ENCODE assay signal across 12 mouse cellular contexts in the genomic region with DNA sequence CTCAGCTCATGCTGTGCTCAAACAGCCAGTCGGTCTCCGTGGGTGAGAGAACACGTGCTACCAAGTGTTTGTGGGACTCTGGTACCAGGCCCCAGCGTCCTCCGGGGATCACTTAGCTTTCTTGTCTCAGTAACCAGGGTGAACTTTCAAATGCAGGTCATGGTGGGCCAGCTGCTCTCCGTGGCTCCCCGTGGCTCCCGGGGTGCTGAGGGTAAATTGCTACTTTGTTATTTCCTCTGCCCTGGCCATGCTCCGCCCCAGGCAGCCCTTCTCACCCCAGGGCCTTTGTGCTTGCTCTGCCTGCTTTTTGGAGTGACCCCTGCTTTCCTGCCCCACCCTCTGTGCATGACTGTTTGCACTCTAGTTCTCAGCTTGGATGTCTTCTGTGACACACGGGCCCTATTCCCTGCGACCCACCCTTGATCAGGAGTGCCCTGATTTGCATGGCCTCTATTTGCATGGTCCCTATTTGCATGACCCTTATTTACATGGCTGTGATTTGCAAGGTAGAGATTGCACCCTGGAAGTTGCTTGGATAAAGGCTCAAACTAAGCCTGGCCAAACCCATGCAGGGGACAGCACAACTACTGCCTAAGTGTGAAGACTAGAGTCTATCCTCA.
DNase-seq lines count a peak whose midpoint lies in the region; ATAC-seq and TF ChIP-seq lines count a peak whose summit lies in the region.
"Had no signal": no experiment of that assay in that cellular context is flagged by ENCODE, and none has a peak within 500 bp of the region (broad histone marks: within the 10 kb centered on the region; RNA-seq: fewer than 3 reads in every experiment).

No protein-coding gene starts in this region.

- H3K4me2 ChIP-seq in kidney, embryonic 15.5 days, result peak overlapping the region; percentile 46; the same call in 1 of the 2 replicates
- no peak overlapping the region for H3K4me2 ChIP-seq in embryonic facial prominence, embryonic 14.5 days (ENCODE audit: low read depth, low read length)
- 0 out of 2 replicates have a peak overlapping the region, but pooled peaks have one; percentile 4 for H3K4me2 ChIP-seq in midbrain, embryonic 14.5 days (ENCODE audit: low read length)

- no peak for ATAC-seq in kidney, embryonic 15.5 days (replicated peaks; ENCODE audit: low FRiP score)
- ATAC-seq in embryonic facial prominence, embryonic 14.5 days (ENCODE audit: low read depth), result no peak
- ATAC-seq in midbrain, embryonic 14.5 days (ENCODE audit: low FRiP score, low TSS enrichment), result no peak

- H3K36me3 ChIP-seq in kidney, embryonic 15.5 days, result no peaks in the 10 kb centered on the region
- H3K36me3 ChIP-seq in kidney, adult 2 months (ENCODE audit: control insufficient read depth, insufficient read depth, low read length), result no peaks in the 10 kb centered on the region
- no peaks in the 10 kb centered on the region for H3K36me3 ChIP-seq in ES-E14 (ENCODE audit: control insufficient read depth, insufficient read depth, low read length, poor library complexity, severe bottlenecking)
- no peaks in the 10 kb centered on the region for H3K36me3 ChIP-seq in embryonic facial prominence, embryonic 14.5 days (ENCODE audit: control insufficient read depth, insufficient read depth, low read length)
- no peaks in the 10 kb centered on the region for H3K36me3 ChIP-seq in midbrain, embryonic 14.5 days (ENCODE audit: control insufficient read depth, insufficient read depth, low read length)
- H3K36me3 ChIP-seq: limb, embryonic 15.5 days had no signal

- no peak overlapping the region for H3K27ac ChIP-seq in kidney, embryonic 15.5 days
- H3K27ac ChIP-seq in kidney, adult 2 months (ENCODE audit: insufficient read depth, low read depth, low read length), result no peak overlapping the region
- peak overlapping the region; percentile 87; the same call in 1 of the 2 replicates for H3K27ac ChIP-seq in ES-E14 (ENCODE audit: insufficient read depth, low read depth, low read length, poor library complexity, severe bottlenecking)
- H3K27ac ChIP-seq in embryonic facial prominence, embryonic 14.5 days (replicated peaks; ENCODE audit: low read depth, low read length), result no peak overlapping the region
- no peak overlapping the region for H3K27ac ChIP-seq in midbrain, embryonic 14.5 days (replicated peaks; ENCODE audit: low read depth, low read length)
- H3K27ac ChIP-seq: limb, embryonic 15.5 days had no signal

- H3K9ac ChIP-seq in kidney, embryonic 15.5 days, result no peak overlapping the region
- no peak overlapping the region for H3K9ac ChIP-seq in ES-E14 (ENCODE audit: insufficient read depth, low read depth, low read length, poor library complexity, severe bottlenecking)
- H3K9ac ChIP-seq in embryonic facial prominence, embryonic 14.5 days (ENCODE audit: low read depth, low read length), result no peak overlapping the region
- no peak overlapping the region for H3K9ac ChIP-seq in midbrain, embryonic 14.5 days (replicated peaks; ENCODE audit: low read length)
- H3K9ac ChIP-seq: limb, embryonic 15.5 days had no signal

- peaks cover 57% of the 10 kb centered on the region for H3K27me3 ChIP-seq in kidney, embryonic 15.5 days
- H3K27me3 ChIP-seq in kidney, adult 2 months (replicated peaks; ENCODE audit: control insufficient read depth, insufficient read depth, low read length), result no peaks in the 10 kb centered on the region
- H3K27me3 ChIP-seq in embryonic facial prominence, embryonic 14.5 days (replicated peaks; ENCODE audit: control insufficient read depth, insufficient read depth, low read length), result peaks cover 22% of the 10 kb centered on the region
- no peaks in the 10 kb centered on the region for H3K27me3 ChIP-seq in midbrain, embryonic 14.5 days (ENCODE audit: control insufficient read depth, insufficient read depth, low read length)

- no peak for TF ChIP-seq CTCF in kidney, adult 2 months (conservative IDR thresholded peaks at IDR 0.05; ENCODE audit: insufficient read depth, insufficient read length, low read depth, low read length)

- no peaks in the 10 kb centered on the region for H3K9me3 ChIP-seq in kidney, embryonic 15.5 days (replicated peaks)
- no peaks in the 10 kb centered on the region for H3K9me3 ChIP-seq in ES-E14 (ENCODE audit: control insufficient read depth, insufficient read depth, low read depth, low read length)
- H3K9me3 ChIP-seq in embryonic facial prominence, embryonic 14.5 days (ENCODE audit: control insufficient read depth, low read length), result no peaks in the 10 kb centered on the region
- H3K9me3 ChIP-seq in midbrain, embryonic 14.5 days (ENCODE audit: control insufficient read depth, low read length), result no peaks in the 10 kb centered on the region
- H3K9me3 ChIP-seq: limb, embryonic 15.5 days had no signal

- no peak for TF ChIP-seq POLR2A in kidney, adult 2 months (IDR thresholded peaks at IDR 0.05; ENCODE audit: low read depth, low read length)

- no peak overlapping the region for H3K4me3 ChIP-seq in kidney, embryonic 15.5 days (replicated peaks)
- H3K4me3 ChIP-seq in kidney, adult 2 months (ENCODE audit: insufficient read depth, low read depth, low read length), result no peak overlapping the region
- peak overlapping the region; percentile 49 to 62 for H3K4me3 ChIP-seq in ES-E14 (ENCODE audit: insufficient read depth in 1 of 2, low read depth in 1 of 2, low read length in 2 of 2, poor library complexity in 1 of 2, severe bottlenecking in 1 of 2)
- H3K4me3 ChIP-seq in embryonic facial prominence, embryonic 14.5 days (ENCODE audit: low read depth, low read length), result no peak overlapping the region
- H3K4me3 ChIP-seq in midbrain, embryonic 14.5 days (replicated peaks; ENCODE audit: low read depth, low read length), result no peak overlapping the region

- peaks cover 18% of the 10 kb centered on the region for H3K4me1 ChIP-seq in kidney, embryonic 15.5 days
- H3K4me1 ChIP-seq in kidney, adult 2 months (ENCODE audit: control insufficient read depth, insufficient read depth, low read length), result no peaks in the 10 kb centered on the region
- H3K4me1 ChIP-seq in ES-E14 (ENCODE audit: control insufficient read depth in 2 of 2, insufficient read depth in 2 of 2, low read length in 2 of 2, poor library complexity in 1 of 2), result peaks cover 12 to 36% of the 10 kb centered on the region in 2 experiments; a peak in 3 of 4 replicates
- H3K4me1 ChIP-seq in embryonic facial prominence, embryonic 14.5 days (ENCODE audit: control insufficient read depth, insufficient read depth, low read length), result no peaks in the 10 kb centered on the region; the same call in 1 of the 2 replicates
- peaks cover 40% of the 10 kb centered on the region for H3K4me1 ChIP-seq in midbrain, embryonic 14.5 days (ENCODE audit: control insufficient read depth, insufficient read depth, low read length)

- in situ Hi-C loops in ES-E14 (cut with MboI; ENCODE audit: low sequenced_read_pairs in 2 of 2, unreplicated experiment in 2 of 2), result no loop called here

- no peak for DNase-seq in kidney, adult 2 months
- no peak for DNase-seq in ES-E14 (ENCODE audit: low read depth, low spot score)
- DNase-seq in embryonic facial prominence, embryonic 14.5 days (ENCODE audit: low spot score), result peak; percentile 34
- no peak for DNase-seq in midbrain, embryonic 14.5 days
- DNase-seq in spleen, adult 18-20 months, result no peak
- DNase-seq in adrenal gland, adult 2 months, result no peak
- DNase-seq: adrenal gland, adult 8-10 months; cerebellum, adult 8-10 months; gastrocnemius, postnatal 10 days; heart, postnatal 36 days had no signal

- 12% methylated on average over 11 of the region's 11 CpGs for WGBS in kidney, embryonic 15.5 days
- 18% methylated on average over 11 of the region's 11 CpGs for WGBS in kidney, adult 2 months
- 8% methylated on average over 11 of the region's 11 CpGs for whole genome bisulfite sequencing in embryonic facial prominence, embryonic 14.5 days
- WGBS in midbrain, embryonic 14.5 days, result 21% methylated on average over 11 of the region's 11 CpGs

TF ChIP-seq in ES-E14, 5 proteins besides CTCF, POLR2A, EP300 and RAD21:
- TF ChIP-seq ZC3H11A (IDR thresholded peaks at IDR 0.05; ENCODE audit: borderline replicate concordance, low read depth, low read length) (no peak), ZNF384 (IDR thresholded peaks at IDR 0.05; ENCODE audit: low read depth, low read length) (no peak), HCFC1 (IDR thresholded peaks at IDR 0.05; ENCODE audit: borderline replicate concordance, insufficient read depth, low read length) (no peak), MAFK (IDR thresholded peaks at IDR 0.05; ENCODE audit: insufficient read depth, low read depth, low read length) (no peak), CHD2 (IDR thresholded peaks at IDR 0.05; ENCODE audit: low read depth, low read length) (no peak)
TF ChIP-seq in ES-E14: peak in this region for 0.

Comparison
In these comparisons a context has a peak if more than half of its experiments do, and no peak if none do; other contexts are left out.
1. H3K4me3 ChIP-seq: peak in ES-E14 (2 of 2); none in kidney, embryonic 15.5 days (single experiment), kidney, adult 2 months (single experiment), embryonic facial prominence, embryonic 14.5 days (single experiment) and midbrain, embryonic 14.5 days (single experiment).